Mouse (Mus musculus): ENCODE measurements at regions not wholly inside any gene's neighbourhood (a gene's known extent, or its start where the extent isn't known, plus 50 kb on each side); places are given as distances from the start of the nearest gene placed in this dataset.

DNA sequence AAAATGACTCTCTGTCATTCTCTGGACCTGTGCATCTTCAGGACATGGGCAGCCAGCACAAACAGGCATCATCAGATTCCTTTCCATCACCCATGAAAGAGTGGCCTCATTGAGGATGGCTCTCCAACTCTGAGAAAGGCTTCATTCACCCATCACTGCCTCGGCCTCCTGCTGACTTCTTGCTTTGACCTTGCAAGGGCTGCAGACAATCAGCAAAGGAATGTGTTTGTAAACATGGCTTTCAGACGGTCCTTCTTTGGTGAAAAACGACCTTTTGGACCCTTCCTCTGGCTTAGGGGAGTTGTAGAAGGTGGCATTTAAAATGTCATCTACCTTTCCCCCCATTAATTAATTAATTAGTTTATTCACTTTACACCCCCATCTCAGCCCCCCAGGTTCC lies 134.3 kb downstream of the Moxd1 start:
- no peak overlapping the region for H3K9ac ChIP-seq (ENCODE audit: insufficient read depth, low read depth)
- H3K27ac ChIP-seq (ENCODE audit: insufficient read depth, low read depth) = no peak overlapping the region
- no peaks in the 10 kb centered on the region for H3K27me3 ChIP-seq (replicated peaks)
- no peaks in the 10 kb centered on the region for H3K79me2 ChIP-seq (replicated peaks; ENCODE audit: control insufficient read depth, extremely low read depth, insufficient read depth, poor library complexity, severe bottlenecking)
- no peak overlapping the region for H3K4me3 ChIP-seq (replicated peaks in 1 of 3; ENCODE audit: low read depth in 2 of 3, low read length in 2 of 3, poor library complexity in 1 of 3)
- H3K4me2 ChIP-seq (ENCODE audit: insufficient read depth, low read depth, poor library complexity, severe bottlenecking) = no peak overlapping the region
- dilution Hi-C loops (cut with MboI; ENCODE audit: extremely low pct_ligation_motif_present, extremely low pct_unique_long_range_greater_than_20kb, low sequenced_read_pairs) (no loop called here), in situ Hi-C loops (cut with MboI; ENCODE audit: low pct_ligation_motif_present, low pct_unique_long_range_greater_than_20kb, low sequenced_read_pairs) (no loop called here)
- H3K9me3 ChIP-seq (replicated peaks; ENCODE audit: low read length) = no peaks in the 10 kb centered on the region
- no peak for TF ChIP-seq ZMIZ1 (IDR thresholded peaks at IDR 0.05; ENCODE audit: low read depth, low read length)
- no peak for TF ChIP-seq ZC3H11A (IDR thresholded peaks at IDR 0.05; ENCODE audit: low read depth, low read length)
- no peak for TF ChIP-seq HCFC1 (IDR thresholded peaks at IDR 0.05; ENCODE audit: low read depth, low read length)
- TF ChIP-seq ZNF384 (IDR thresholded peaks at IDR 0.05; ENCODE audit: low read depth, low read length) = no peak
- no peak for TF ChIP-seq MAX (IDR thresholded peaks at IDR 0.05; ENCODE audit: low read length)
- no peak for TF ChIP-seq MEF2A (IDR thresholded peaks at IDR 0.05; ENCODE audit: borderline replicate concordance, low read depth, low read length)
- no peak for TF ChIP-seq UBTF (IDR thresholded peaks at IDR 0.05; ENCODE audit: low read depth, low read length)
- TF ChIP-seq USF2 (conservative IDR thresholded peaks at IDR 0.05; ENCODE audit: low read depth, low read length) = no peak
- TF ChIP-seq RCOR1 (conservative IDR thresholded peaks at IDR 0.05; ENCODE audit: low read depth, low read length) = no peak
- TF ChIP-seq JUND (conservative IDR thresholded peaks at IDR 0.05; ENCODE audit: low read depth, low read length) = no peak
- no peak for TF ChIP-seq KAT2A (IDR thresholded peaks at IDR 0.05; ENCODE audit: insufficient replicate concordance, low read length)
- TF ChIP-seq TCF12 (IDR thresholded peaks at IDR 0.05; ENCODE audit: low read depth, low read length) = no peak
- TF ChIP-seq USF1 (IDR thresholded peaks at IDR 0.05; ENCODE audit: low read depth, low read length) = no peak
- no peak for TF ChIP-seq NRF1 (IDR thresholded peaks at IDR 0.05; ENCODE audit: low read depth, low read length)
- TF ChIP-seq ZKSCAN1 (IDR thresholded peaks at IDR 0.05; ENCODE audit: borderline replicate concordance, low read depth, low read length) = no peak
- no peak for TF ChIP-seq CHD2 (IDR thresholded peaks at IDR 0.05; ENCODE audit: low read length)
- no peak for TF ChIP-seq SMC3 (IDR thresholded peaks at IDR 0.05; ENCODE audit: low read depth, low read length)
- H3K4me1 ChIP-seq (ENCODE audit: control insufficient read depth in 1 of 2, insufficient read depth in 2 of 2) = no peaks in the 10 kb centered on the region
- no peak for DNase-seq (ENCODE audit: extremely low read depth)
- H3K36me3 ChIP-seq (replicated peaks in 1 of 2; ENCODE audit: control insufficient read depth in 1 of 2, insufficient read depth in 1 of 2, low read length in 1 of 2) = no peaks in the 10 kb centered on the region

DNA sequence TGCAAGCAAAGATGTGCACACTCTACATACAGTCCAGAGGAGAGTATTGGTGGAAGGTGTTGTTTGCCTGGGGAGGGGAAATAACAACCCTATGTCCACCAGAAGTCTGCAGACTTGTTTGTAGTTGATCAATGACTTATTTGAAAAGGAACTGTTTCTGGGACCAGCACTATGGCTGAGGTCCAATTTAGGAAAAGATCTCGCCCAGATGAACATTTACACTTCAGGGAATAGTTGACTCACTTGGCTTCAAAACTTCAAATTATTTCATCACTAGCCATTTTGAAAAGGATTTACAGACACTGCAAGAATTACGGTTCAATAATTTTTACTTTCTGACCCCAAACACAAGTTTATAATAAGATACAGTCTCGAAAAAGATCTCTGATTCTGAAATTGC lies 138.1 kb downstream of the Moxd1 start:
- dilution Hi-C loops (cut with MboI; ENCODE audit: extremely low pct_ligation_motif_present, extremely low pct_unique_long_range_greater_than_20kb, low sequenced_read_pairs) (no loop called here), in situ Hi-C loops (cut with MboI; ENCODE audit: low pct_ligation_motif_present, low pct_unique_long_range_greater_than_20kb, low sequenced_read_pairs) (no loop called here)
- H3K4me1 ChIP-seq (ENCODE audit: control insufficient read depth in 1 of 2, insufficient read depth in 2 of 2) = no peaks in the 10 kb centered on the region
- H3K4me2 ChIP-seq (ENCODE audit: insufficient read depth, low read depth, poor library complexity, severe bottlenecking) = no peak overlapping the region
- TF ChIP-seq RAD21 (IDR thresholded peaks at IDR 0.05; ENCODE audit: low read depth, low read length) (no peak), MAFK (IDR thresholded peaks at IDR 0.05; ENCODE audit: insufficient replicate concordance, low read length) (no peak), CHD2 (IDR thresholded peaks at IDR 0.05; ENCODE audit: low read length) (no peak), USF2 (conservative IDR thresholded peaks at IDR 0.05; ENCODE audit: low read depth, low read length) (no peak), PAX5 (IDR thresholded peaks at IDR 0.05; ENCODE audit: low read length) (no peak), POLR2AphosphoS2 (IDR thresholded peaks at IDR 0.05; ENCODE audit: low read depth, low read length) (no peak), HCFC1 (IDR thresholded peaks at IDR 0.05; ENCODE audit: low read depth, low read length) (no peak), USF1 (IDR thresholded peaks at IDR 0.05; ENCODE audit: low read depth, low read length) (no peak), GABPA (IDR thresholded peaks at IDR 0.05; ENCODE audit: insufficient replicate concordance, low read depth, low read length) (no peak), ZC3H11A (IDR thresholded peaks at IDR 0.05; ENCODE audit: low read depth, low read length) (no peak)
- no peaks in the 10 kb centered on the region for H3K9me3 ChIP-seq (replicated peaks; ENCODE audit: low read length)
- DNase-seq (ENCODE audit: extremely low read depth) = no peak
- H3K79me2 ChIP-seq (replicated peaks; ENCODE audit: control insufficient read depth, extremely low read depth, insufficient read depth, poor library complexity, severe bottlenecking) = no peaks in the 10 kb centered on the region
- H3K27ac ChIP-seq (ENCODE audit: insufficient read depth, low read depth) = no peak overlapping the region
- H3K27me3 ChIP-seq (replicated peaks) = no peaks in the 10 kb centered on the region
- no peak overlapping the region for H3K4me3 ChIP-seq (replicated peaks in 1 of 3; ENCODE audit: low read depth in 2 of 3, low read length in 2 of 3, poor library complexity in 1 of 3)
- no peak overlapping the region for H3K9ac ChIP-seq (ENCODE audit: insufficient read depth, low read depth)
- no peaks in the 10 kb centered on the region for H3K36me3 ChIP-seq (replicated peaks in 1 of 2; ENCODE audit: control insufficient read depth in 1 of 2, insufficient read depth in 1 of 2, low read length in 1 of 2)

All from CH12.LX (cell line).